Mouse (Mus musculus): ENCODE data around the gene Prss2. TPM values are rescaled to one million over a fixed set of nuclear protein-coding genes. Genes with fewer than 3 reads are reported as not detected.
"Not testable (repeated sequence)": the region's sequence is repeated elsewhere in the genome, so short reads cannot be mapped to it uniquely, and the experiment has no call there.

The Prss2 gene
- polyA plus RNA-seq, 1 experiment from 2014 or later = not detected

GRCm38 (mm10) chr6:41559331-41559730 lies 37.7 kb downstream of the Prss2 start:
- H3K4me3 ChIP-seq = no peak overlapping the region
- no peaks in the 10 kb centered on the region for H3K27me3 ChIP-seq
- no peaks in the 10 kb centered on the region for H3K4me1 ChIP-seq (replicated peaks)
- WGBS = 68% methylated on average over 3 of the region's 3 CpGs
- no peaks in the 10 kb centered on the region for H3K36me3 ChIP-seq
- no peak overlapping the region for H3K9ac ChIP-seq
- no peak overlapping the region for H3K4me2 ChIP-seq
- H3K9me3 ChIP-seq = no peaks in the 10 kb centered on the region
- no peak overlapping the region for H3K27ac ChIP-seq
- no peak for ATAC-seq (ENCODE audit: low FRiP score)

DNA sequence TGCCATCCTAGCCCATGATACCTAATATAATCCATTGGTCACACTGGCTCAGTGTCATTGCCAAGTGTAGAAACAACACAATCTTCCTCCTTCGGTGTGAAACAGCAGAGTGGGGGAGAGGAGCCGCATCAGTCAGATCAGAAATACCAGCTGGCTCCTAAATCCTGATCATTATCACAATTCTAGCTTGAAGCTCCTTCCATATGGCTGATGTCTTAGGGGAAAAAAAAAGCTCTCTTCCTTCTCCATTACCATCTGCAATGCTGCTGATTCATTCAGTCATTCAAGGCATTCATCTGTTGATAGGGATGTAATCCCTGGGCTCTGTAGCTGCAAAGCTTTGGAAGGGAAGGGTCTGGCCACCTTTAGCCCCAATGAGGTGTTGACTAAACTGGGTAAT lies 38.7 kb downstream of the Prss2 start:
- Histone ChIP-seq H3K9me3 (no peaks in the 10 kb centered on the region), H3K36me3 (no peaks in the 10 kb centered on the region), H3K4me1 (replicated peaks) (no peaks in the 10 kb centered on the region), H3K27me3 (no peaks in the 10 kb centered on the region), H3K4me2 (no peak overlapping the region), H3K9ac (no peak overlapping the region), H3K27ac (no peak overlapping the region), H3K4me3 (no peak overlapping the region)
- ATAC-seq (ENCODE audit: low FRiP score) = no peak
- WGBS = 84% methylated on average over 2 of the region's 2 CpGs

DNA sequence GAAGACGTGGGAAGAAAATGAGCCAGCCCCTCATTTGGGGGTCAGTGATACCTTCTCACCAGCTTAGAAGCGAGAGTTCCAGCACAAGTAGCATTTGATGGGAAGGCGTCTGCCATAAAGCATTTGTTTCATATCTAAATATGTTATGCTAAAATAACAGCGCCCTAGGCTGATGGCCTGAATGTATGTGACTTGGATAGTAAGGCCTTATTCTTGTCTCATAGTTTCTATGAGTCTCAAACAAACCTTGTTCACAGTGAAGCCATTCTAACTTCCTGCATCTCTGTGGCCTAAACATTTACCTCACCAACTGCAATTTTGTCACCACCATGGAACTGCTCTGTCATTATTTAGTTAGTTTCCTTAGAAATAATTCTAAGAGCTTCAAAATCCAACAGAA lies 41.0 kb downstream of the Prss2 start:
- no peak for ATAC-seq (ENCODE audit: low FRiP score)
- no peak overlapping the region for H3K9ac ChIP-seq

GRCm38 (mm10) chr6:41563104-41563951 lies 41.7 kb downstream of the Prss2 start:
- Histone ChIP-seq H3K4me2 (peak overlapping the region; percentile 30; the same call in 1 of the 2 replicates), H3K4me3 (peak overlapping the region; percentile 30)
- not testable (repeated sequence) for H3K27ac ChIP-seq; H3K27me3 ChIP-seq; H3K9ac ChIP-seq; H3K36me3 ChIP-seq; H3K9me3 ChIP-seq; H3K4me1 ChIP-seq (replicated peaks)
- peak; percentile 82 for ATAC-seq (ENCODE audit: low FRiP score)
- WGBS = 60% methylated on average over 6 of the region's 23 CpGs

More for the DNA sequence above, 41.0 kb downstream of the Prss2 start:
- 92% methylated on average over 4 of the region's 4 CpGs for WGBS
- peak overlapping the region; percentile 30 for H3K4me3 ChIP-seq
- H3K36me3 ChIP-seq = no peaks in the 10 kb centered on the region
- H3K4me2 ChIP-seq = peak overlapping the region; percentile 42
- H3K27me3 ChIP-seq = no peaks in the 10 kb centered on the region
- H3K27ac ChIP-seq = no peak overlapping the region
- no peaks in the 10 kb centered on the region for H3K9me3 ChIP-seq
- H3K4me1 ChIP-seq (replicated peaks) = no peaks in the 10 kb centered on the region

GRCm38 (mm10) chr6:41565261-41565660 lies 43.7 kb downstream of the Prss2 start:
- H3K9ac ChIP-seq = no peak overlapping the region
- H3K27me3 ChIP-seq = no peaks in the 10 kb centered on the region
- no peak overlapping the region for H3K27ac ChIP-seq
- H3K9me3 ChIP-seq = no peaks in the 10 kb centered on the region
- no peaks in the 10 kb centered on the region for H3K4me1 ChIP-seq (replicated peaks)
- H3K36me3 ChIP-seq = no peaks in the 10 kb centered on the region
- no peak for ATAC-seq (ENCODE audit: low FRiP score)
- WGBS = 50% methylated on average over 1 of the region's 1 CpGs
- H3K4me2 ChIP-seq = no peak overlapping the region
- H3K4me3 ChIP-seq = no peak overlapping the region

DNA sequence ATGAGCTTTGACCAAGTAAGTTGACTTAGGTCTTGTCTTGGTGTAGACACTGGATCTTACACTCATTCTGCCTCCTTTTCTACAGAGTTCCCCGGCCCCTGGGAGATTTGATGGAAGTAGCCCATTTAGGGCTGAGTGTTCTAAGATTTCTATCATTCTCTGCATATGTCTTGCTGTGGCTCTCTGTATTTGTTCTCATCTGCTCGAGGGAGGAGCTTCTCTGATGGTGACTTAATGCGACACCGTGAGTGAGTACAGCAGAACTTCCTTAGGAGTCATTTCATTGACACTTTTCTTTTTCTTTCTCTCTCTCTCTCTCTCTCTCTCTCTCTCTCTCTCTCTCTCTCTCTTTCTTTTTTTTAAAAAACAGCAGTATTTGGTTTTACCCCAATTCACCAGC lies 45.4 kb downstream of the Prss2 start:
- no peak overlapping the region for H3K27ac ChIP-seq
- no peak for ATAC-seq (ENCODE audit: low FRiP score)
- 86% methylated on average over 4 of the region's 4 CpGs for WGBS

GRCm38 (mm10) chr6:41569078-41569477 lies 47.5 kb downstream of the Prss2 start:
- Histone ChIP-seq H3K36me3 (no peaks in the 10 kb centered on the region), H3K27ac (no peak overlapping the region), H3K9me3 (no peaks in the 10 kb centered on the region), H3K4me2 (no peak overlapping the region), H3K4me1 (replicated peaks) (no peaks in the 10 kb centered on the region), H3K9ac (no peak overlapping the region), H3K27me3 (no peaks in the 10 kb centered on the region), H3K4me3 (no peak overlapping the region)
- no peak for ATAC-seq (ENCODE audit: low FRiP score)
- WGBS = 64% methylated on average over 3 of the region's 3 CpGs

More for the DNA sequence above, 45.4 kb downstream of the Prss2 start:
- Histone ChIP-seq H3K4me1 (replicated peaks) (no peaks in the 10 kb centered on the region), H3K9ac (no peak overlapping the region), H3K4me3 (no peak overlapping the region), H3K9me3 (no peaks in the 10 kb centered on the region), H3K36me3 (no peaks in the 10 kb centered on the region), H3K27me3 (no peaks in the 10 kb centered on the region), H3K4me2 (no peak overlapping the region)

Other genes starting within 250 kb of the Prss2 start
- not detected in 2 replicates for gene Try4, start 219.5 kb upstream of the Prss2 start, polyA plus RNA-seq (2015; fragmentation: Nextera tagmentation; extraction: Ambion mirVana)
- gene Try5, start 204.9 kb upstream of the Prss2 start, polyA plus RNA-seq (2015; fragmentation: Nextera tagmentation; extraction: Ambion mirVana) = 0.50 and 0.51 TPM in 2 replicates
- gene Try10, start 167.7 kb upstream of the Prss2 start, polyA plus RNA-seq (2015; fragmentation: Nextera tagmentation; extraction: Ambion mirVana) = not detected in 2 replicates
- gene Prss3, start 144.1 kb upstream of the Prss2 start, polyA plus RNA-seq (2015; fragmentation: Nextera tagmentation; extraction: Ambion mirVana) = 0.31 TPM in 1 of 2 replicates, not detected in the other
- gene Gm5771, start 129.4 kb upstream of the Prss2 start, polyA plus RNA-seq (2015; fragmentation: Nextera tagmentation; extraction: Ambion mirVana) = not detected in 2 replicates
- 0.19 TPM in 1 of 2 replicates, not detected in the other for gene Gm10334, start 75.6 kb upstream of the Prss2 start, polyA plus RNA-seq (2015; fragmentation: Nextera tagmentation; extraction: Ambion mirVana)
- not detected in 2 replicates for gene Prss1, start 62.9 kb upstream of the Prss2 start, polyA plus RNA-seq (2015; fragmentation: Nextera tagmentation; extraction: Ambion mirVana)
- 28.3 and 29.5 TPM in 2 replicates for gene Ephb6, start 83.7 kb downstream of the Prss2 start, polyA plus RNA-seq (2015; fragmentation: Nextera tagmentation; extraction: Ambion mirVana)
- 0.70 and 0.87 TPM in 2 replicates for gene Trpv6, start 114.6 kb downstream of the Prss2 start, polyA plus RNA-seq (2015; fragmentation: Nextera tagmentation; extraction: Ambion mirVana)
- gene Trpv5, start 159.0 kb downstream of the Prss2 start, polyA plus RNA-seq (2015; fragmentation: Nextera tagmentation; extraction: Ambion mirVana) = not detected in 2 replicates
- not detected in 2 replicates for gene Llcfc1, start 162.6 kb downstream of the Prss2 start, polyA plus RNA-seq (2015; fragmentation: Nextera tagmentation; extraction: Ambion mirVana)
- gene Kel, start 182.6 kb downstream of the Prss2 start, polyA plus RNA-seq (2015; fragmentation: Nextera tagmentation; extraction: Ambion mirVana) = 0.96 and 1.0 TPM in 2 replicates